Mouse (Mus musculus) layer of hippocampus, postnatal 36 days (tissue): ENCODE measurements at regions not wholly inside any gene's neighbourhood (a gene's known extent, or its start where the extent isn't known, plus 50 kb on each side); places are given as distances from the start of the nearest gene placed in this dataset.

Experiments used
- DNase-seq, 2 experiments: peaks; one replicate each; pipeline ENCODE4 v3.0.0; 2022

DNA sequence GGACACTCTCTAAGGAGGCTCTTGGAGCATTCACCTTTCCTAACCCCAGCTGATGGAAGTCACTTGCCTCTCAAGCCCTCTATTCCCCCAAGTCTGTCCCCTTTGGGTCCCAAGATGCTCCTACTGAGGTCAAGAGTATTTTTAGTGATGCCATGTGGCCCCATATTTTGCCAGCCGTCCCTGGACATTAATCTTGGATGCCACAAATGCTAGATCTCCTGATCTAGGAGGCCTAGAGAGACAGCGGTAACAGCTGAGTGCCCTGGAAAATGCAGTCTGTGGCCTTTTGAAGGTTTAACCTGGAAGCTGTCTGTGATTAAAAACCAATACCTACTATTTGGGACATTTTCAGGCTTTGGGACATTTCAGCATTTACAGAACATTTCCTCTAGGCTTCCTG, 188.9 kb upstream of the Bcl6 start:
- no peak for DNase-seq

DNA sequence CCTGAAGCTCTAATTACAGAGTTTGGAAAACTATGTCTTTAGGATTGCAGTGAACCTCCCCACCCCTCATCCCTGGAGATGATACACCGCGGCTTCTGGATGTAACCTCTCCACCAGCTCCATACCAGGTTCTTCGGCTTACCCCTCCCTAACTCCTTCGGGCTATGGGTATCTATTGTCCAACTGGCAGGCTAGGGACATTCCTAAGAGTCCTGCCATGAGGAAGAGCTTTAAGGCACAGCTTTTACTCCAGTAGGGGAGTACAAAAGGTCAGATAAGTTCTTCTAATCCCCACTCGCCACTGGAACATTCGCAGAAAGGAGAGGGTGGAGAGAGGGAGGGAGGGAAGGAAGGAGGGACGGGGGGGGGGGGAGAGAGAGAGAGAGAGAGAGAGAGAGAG, 188.5 kb upstream of the Bcl6 start:
- DNase-seq: no peak

DNA sequence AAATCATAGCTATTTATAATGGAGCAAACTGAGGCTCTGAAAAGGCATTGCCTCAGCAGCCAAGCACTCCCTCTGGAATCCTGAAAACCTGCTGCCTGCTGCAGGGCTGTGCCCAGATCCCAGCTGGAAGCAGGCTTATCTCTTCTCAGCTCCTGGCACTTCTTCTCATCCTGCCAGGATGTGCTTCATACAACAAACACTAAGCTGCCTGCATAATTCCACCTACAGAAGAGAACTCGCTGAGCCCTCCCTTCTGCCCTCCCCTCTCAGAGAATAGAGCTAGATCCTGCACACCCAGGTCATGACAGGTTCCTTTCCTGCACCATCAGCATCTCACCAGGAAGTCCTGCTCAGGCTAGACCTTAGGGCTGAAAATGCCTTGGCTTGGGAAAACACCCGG, 187.4 kb upstream of the Bcl6 start:
- peak; percentile 20 to 41 for DNase-seq

DNA sequence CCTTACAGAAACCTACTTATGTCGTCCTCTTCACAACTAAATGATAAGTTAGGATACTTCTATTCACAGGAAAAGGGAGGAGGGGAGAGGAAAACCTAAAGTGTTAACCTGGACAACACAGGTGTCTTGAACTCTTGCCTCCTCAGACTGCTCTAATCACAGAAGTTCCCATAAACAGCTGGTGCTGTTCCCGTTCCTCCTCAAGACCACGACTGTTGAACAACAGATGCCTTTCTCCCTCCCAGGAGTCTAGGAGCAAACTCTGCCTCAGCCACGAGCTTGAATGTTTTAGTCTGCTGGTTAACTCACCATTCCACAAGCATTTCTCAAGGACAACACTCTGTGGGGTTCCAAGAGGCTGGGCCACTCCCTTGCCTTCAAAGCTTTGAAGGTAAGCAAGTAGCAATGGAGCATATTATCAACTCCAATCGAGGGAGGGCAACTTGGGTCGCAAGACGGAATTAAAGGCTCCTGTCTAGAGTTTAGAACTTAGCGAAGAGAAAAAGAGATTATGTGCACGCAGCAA, 186.6 kb upstream of the Bcl6 start:
- no peak for DNase-seq

DNA sequence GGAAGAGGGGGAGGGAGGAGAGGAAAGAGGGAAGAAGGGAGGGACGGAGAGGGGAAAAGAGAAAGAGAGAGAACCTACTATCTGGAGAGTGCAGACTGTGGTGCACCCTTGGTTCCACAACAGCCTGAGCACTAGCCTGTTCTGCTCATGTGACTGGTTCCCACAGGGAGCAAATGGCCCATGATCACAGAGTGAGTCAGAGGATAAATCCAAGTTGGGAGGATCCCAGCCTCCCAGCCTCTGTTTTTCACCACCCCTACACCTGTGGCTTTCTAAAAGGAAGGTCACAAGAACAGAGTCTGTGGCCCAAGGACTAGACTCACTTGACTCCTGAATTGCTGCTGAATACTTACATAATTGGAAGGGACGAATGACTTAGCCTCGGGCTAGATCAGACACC, 185.9 kb upstream of the Bcl6 start:
- no peak for DNase-seq

DNA sequence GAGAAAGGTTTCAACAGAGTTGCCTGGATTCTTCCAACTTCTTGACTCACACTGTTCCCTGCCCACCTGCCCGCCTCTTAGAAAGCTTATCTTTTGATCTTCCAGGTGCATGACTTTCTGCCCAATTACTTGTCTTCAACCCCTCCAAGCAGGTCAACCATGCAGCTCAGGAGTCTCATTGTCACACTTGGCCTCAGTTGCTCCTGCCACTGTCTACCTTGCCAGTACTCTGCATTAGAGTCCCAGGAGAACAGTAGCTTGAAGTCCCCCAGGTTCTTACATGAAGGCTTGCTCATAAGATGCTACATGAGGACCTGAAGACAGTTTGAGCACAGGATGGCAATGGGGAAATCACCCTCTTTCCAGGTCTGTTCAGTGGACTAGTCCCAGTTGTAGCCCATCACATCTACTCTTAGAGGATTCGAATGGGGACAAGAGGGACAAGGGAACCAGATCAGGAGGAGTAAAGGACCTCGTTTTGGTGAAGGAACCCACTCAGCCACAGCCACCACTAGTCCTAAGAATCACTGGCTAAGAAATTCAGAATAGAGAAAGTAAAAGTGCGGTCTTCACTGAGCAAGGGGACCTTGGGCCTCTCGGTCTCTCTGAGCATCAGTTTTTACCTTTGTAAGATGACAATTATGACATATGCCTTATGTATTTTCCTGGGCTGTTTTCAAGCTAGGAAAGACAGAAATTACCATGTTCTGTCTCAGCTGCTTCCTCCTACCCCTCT, 185.3 kb upstream of the Bcl6 start:
- DNase-seq: no peak

DNA sequence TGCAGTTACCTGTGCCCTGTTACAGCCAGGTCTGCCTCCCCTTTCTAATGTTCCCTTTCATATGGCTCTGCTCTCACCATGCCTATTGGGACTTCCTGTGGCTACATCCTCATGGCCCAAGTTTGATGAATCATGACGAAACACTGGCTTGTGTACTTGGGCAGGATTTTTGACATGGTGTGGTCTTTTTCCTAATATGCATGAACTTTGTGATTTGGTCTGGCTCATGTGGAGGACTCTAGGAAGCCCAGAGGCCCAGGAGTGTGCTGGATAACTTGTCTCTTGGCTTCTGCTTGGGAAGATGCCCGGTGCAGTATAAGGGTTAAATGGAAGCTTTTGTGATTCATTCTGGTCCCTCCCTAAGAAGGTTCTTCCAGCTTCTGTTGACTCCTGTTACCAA, 184.0 kb upstream of the Bcl6 start:
- no peak for DNase-seq

DNA sequence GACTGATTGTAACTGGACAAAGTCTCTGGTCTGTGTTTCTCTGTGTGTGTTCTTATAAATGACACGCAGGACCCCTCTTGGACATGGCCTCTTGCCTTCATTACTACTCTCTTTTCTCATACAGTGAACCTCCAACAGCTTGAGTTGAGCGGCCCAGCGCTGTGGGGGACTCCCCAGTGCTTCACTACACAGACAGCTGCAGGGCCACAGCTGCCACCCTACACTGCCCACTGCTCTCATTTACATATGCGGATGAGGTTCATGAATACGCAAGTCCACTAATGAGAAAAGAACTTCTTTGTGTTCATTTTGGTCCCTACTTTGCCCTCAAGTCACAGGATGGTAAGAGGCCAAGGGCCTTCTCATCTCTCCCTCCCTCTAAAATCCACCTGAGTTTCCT, 183.4 kb upstream of the Bcl6 start:
- DNase-seq: no peak

DNA sequence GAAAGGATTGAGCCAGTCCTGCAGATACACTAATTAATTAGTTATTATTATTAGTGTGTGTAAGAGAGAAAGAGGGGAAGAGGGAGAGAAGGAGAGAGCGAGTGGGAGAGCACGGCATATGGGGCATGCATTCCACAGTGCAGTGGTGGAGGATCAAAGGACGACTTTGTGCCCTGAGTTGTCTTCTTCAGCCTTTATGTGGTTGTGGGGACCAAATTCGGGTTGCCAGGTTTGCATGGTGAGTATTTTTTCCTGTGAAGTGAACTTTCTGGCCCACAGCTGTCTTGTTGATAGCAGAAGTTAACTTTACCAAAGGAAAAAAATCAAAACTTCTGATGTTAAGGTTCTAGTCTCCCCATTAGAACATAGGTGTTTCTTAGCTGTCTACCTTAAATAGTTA, 182.5 kb upstream of the Bcl6 start:
- DNase-seq: no peak

DNA sequence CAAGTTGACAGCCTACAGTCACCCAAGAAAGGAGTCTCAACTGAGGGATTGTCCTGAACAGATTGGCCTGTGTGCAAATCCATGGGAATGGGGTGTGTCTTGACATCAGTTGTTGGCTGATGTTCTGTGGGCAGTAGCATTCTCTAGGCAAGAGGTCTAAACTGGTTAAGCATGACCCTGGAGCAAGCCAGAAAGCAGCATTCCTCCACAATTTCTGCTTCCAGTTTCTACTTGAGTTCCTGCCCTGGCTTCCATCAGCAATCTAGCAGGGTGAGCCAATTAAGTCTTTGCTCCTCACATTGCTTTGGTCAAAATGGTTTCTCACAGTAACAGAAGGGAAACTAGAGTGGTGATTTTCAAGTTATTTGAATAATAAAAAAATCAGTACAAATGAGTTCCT, 177.8 kb upstream of the Bcl6 start:
- DNase-seq: no peak

DNA sequence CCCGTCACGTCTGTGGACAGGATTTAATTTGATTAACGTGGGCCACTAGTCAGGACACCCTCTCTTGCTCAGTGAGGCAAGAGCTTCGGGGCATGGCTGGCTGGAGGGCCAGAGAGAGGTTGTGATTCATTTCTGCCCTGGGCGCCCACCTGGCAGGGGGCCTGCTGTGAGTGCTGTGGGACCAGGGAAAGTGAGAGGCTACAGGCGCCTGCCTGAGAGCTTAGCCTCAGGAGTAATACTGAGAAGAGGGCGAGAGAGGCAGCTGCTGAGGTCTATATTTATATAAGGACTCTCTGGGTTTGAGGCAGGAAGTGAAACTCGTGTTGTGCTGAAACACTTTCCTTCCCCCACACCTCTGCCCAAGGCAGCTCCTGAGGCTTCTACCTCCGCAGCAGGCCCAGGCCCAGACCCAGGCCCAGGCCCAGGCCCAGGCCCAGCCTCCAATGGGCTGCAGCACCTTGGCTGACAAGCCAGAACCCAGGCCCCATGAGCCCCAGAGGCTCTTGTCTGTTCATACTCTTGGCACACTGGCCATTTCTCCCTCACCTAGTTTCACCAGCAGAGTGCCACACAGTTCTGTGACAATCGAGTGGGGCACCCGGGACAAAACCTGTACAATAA, 176.9 kb upstream of the Bcl6 start:
- DNase-seq: no peak

DNA sequence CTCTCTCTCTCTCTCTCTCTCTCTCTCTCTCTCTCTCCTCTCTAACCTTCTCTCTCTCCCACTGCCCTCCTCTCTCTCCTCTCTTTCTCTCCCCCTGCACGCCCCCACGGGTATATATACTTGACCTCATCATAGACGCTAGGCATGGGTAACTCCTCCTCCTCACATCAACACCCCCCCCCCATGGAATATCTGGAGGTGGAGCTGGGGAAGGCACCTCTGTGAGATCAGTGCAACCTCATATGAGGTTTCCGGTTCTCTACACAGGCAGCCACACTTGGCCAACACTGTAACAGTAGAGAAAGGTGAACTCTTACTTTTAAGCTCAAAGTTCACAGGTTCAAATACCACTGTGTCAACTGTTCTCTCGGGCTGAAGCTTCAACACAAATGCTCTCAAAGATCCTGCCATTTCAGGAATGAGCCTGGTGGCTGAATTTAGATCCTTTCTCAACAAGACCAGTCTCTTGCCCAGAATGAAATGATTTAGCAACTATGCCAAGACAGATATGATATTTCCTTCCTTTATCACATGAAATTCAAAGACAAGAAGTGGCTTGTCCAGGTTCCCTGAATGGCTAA, 172.1 kb upstream of the Bcl6 start:
- DNase-seq: no peak

DNA sequence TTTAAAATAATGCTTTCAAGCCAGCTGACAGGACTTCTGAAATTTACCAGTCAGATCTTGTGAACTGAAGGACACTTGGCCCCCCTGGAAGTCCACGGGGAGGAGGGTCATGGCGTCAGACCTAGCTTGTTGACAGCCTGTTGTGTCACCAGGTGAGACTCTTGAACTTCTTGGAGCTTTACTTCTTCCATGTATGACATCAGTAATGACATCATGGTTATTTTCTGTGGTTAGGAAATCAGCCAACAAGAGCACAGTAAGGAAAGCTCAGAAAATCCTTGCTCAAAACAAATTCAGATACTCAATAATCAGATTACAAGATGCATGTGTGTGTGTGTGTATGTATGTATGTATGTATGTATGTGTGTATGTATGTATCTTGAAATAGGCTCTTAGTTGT, 170.7 kb upstream of the Bcl6 start:
- DNase-seq: no peak

DNA sequence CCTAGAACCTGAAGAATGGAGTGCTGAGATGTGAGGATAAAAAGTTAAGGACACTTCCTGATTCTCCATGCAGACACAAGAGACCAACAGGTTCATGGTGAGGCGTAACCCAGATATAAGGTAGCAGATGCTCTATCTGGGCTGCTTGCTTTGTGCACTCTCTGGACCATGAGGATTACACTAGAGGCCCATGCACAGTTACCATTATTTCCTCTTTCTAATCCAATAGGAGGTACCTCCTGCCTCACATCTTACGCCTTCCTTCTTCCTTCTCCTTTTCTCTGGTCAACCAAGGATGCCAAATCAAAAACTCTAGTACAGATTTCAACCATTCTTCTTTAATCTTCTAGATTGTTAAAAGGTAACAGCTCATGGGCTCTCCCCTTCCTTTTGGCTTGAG, 169.1 kb upstream of the Bcl6 start:
- DNase-seq: no peak

DNA sequence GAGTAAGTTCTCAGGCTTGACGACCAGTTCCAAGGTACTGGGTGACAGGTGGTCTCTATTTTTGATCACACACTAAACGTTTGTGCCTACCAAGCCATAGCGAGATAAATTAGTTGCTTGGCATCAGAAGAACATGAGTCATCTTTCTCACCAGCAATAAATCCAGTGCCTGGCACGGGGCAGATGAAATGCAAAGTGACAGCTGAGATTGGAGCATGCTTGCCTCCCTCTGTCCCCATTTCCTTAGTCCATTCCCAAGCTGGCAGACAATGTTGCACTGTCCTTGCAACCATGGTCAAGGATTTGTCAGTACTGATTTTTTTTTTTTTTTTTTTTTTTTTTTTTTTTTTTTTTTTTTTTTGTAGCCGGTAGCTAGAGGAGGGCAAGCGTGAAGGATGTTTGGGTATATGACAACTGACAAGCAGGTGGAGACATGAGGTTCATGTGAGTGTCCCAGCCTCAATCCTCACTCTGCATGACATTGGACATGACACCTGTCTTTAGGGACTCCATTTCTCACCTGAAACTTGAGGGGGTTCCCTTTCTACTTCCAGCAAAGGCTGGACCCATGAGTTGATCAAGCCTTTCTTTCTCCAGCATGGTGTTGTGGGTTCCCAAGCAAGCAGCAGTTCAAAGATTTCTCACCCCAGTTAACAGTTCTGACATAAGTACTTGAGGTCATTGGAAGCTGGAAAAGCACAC, 168.2 kb upstream of the Bcl6 start:
- peak; percentile 23 to 27 for DNase-seq

DNA sequence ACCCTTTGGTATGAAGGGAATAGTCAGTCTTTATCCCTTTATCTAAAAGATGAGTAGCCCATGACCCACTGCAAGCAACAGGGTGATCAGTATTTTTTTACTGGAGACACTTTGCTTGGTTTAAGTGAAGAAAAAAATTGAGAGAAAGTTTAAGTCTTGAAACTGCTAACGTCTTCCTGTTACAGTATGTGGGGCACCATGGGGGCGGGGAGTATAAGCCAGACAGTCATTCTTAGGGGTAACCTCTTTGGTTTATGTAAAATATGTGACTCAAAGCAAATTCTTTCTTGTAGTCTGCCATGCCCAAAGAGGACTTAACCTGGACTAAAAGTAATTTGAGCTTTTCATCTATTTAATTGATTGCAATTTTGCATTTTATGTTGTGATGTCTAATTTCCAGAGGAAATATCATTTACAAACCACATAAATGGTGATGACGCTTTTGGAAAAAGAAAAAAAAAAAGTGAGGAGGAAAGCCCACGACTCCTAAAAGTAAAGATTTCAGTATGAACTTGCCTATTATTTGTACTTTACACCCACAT, 166.2 kb upstream of the Bcl6 start:
- DNase-seq: no peak

DNA sequence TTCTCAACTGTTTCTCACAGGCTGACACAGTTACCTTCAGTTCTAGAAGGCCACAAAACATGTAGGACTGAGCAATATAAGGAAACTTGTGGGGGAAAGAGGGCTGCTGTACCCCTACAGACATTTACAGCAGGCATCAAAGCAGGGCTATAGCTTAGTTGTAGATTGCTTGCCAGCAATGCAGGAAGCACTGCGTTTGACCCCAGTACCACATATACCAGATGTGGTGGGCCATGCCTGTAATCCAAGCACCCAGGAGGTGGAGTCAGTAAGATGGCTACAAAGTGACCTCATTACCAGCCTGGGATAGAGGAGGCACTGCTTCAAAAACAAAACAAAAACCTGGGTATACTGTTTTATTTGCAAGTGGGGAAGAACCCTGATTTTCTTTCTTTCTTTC, 165.3 kb upstream of the Bcl6 start:
- DNase-seq: no peak

DNA sequence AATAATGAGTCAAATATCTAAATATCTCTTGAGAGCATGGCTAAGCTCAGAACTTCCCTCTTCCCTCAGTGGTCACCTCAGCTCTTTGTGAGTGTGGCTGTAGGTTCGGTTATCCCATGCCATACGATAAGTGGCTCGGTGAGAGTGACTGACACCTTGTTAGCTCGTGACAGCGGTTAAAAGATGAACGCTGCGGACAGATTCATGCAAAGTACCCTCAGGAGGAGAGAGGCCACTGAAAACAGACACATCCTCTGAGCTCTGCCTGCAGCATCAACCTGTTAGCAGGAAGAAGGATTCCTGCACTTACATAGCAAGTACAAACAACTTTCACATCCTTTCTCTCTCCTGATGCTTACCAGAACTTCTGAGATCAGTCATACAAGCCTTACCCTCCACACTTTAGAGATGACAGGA, 163.2 kb upstream of the Bcl6 start:
- no peak for DNase-seq

DNA sequence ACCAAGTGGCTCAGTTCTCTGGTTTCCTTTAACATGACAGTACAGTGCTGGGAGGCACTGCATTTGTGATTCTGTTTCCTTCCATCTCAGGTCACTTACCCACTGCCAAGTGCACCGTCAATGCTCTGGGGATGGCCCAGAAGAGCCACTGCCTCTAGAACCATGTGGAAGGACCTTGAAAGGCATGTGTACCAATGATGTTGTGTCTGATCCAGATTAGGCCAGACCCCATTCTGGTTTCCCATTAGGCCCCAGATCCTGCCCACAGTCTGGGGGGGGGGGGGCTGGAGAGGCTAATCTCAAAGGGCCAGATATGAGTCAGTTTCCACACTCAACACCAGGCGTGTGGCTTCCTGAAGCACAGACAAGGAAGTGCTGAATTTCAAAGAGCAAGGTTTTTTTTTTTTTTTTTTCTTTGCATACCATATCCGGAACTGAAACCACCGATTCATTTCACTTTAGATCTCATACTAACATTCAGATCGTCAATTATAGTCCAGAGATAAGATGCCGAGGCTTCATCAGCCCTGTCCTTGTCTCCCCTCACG, 162.6 kb upstream of the Bcl6 start:
- no peak for DNase-seq

DNA sequence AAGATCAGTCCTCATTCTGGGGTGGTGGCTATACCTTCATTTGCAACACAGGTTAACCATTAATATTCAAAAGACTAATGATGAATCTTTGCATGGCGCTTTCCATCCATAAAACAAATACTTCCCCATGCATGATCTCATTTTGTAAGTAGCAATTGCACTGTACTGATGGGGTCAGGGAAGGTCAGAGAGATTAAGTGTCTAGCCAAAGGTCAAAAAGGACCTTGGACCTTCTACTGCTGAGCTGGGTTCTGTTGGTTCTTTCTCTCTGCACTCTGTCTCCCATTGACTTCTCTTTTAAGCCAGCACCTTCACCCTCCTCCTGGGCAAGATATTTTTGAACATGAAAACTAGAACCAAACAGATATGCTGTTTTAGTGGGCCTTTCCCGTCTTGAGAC, 161.9 kb upstream of the Bcl6 start:
- DNase-seq: no peak

DNA sequence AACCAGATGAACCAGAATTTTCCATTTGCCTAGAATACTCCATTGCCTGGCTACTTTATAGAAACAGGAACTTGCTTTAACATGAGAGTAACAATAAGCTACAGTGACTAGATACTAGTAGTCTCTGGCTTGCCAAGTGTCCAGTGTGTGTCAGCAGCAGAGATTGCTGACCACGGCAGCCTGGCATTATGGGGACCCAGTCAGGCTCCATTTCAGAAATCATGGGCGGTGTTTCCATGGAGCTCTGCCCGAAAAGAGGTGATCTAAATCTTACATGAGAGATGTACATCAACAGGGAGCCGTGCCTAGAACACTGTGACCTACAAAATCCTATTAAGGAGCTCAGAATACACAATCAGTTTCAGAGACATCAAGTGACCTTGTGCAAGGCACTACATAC, 160.8 kb upstream of the Bcl6 start:
- no peak for DNase-seq

DNA sequence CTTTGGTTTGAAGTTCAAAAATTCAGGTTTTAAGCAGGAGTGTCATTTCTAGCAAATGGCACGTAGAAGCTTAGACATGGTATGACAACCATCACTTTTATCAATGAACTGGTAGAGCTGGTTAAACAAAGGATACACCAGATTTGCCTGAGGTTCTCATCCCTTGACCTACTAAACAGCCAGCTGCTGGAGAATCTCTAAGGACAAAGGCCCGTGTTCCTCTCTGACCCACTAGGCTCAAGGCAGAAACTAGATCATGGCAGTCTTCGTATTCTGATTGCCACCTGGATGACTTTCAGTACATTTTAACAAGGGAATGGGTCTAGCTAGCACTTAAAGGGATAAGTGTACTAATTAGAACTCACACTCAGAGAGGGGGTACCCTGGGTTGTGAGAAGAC, 155.2 kb upstream of the Bcl6 start:
- no peak for DNase-seq
